Mouse (Mus musculus) ES-E14 (cell line): ENCODE data around the gene Pigu. TPM values are rescaled to one million over a fixed set of nuclear protein-coding genes. Genes with fewer than 3 reads are reported as not detected.

ENCODE experiments used
- DNase-seq: peaks from one replicate; pipeline ENCODE4 v3.0.0-alpha.2; 2013; ENCODE audit warnings: low read depth, low spot score
- H3K27ac ChIP-seq: 2 replicates; pipeline ENCODE4 v1.5.1; 2012; ENCODE audit warnings: low read depth, mild to moderate bottlenecking, low read length, moderate library complexity, mixed read lengths; ENCODE audit not compliant: poor library complexity, insufficient read depth, severe bottlenecking
- H3K36me3 ChIP-seq: 2 replicates; pipeline ENCODE4 v1.6.1; 2012; ENCODE audit warnings: mild to moderate bottlenecking, low read length, moderate library complexity, mixed read lengths; ENCODE audit not compliant: control insufficient read depth, poor library complexity, insufficient read depth, severe bottlenecking
- H3K4me1 ChIP-seq, 2 experiments: fragments of 150-350 bp in 1 of 2; sonication (generic) in 1 of 2; 2 replicates each; pipeline ENCODE4 v1.6.1; 2012; ENCODE audit warnings: low read length in 2 of 2, mild to moderate bottlenecking in 1 of 2, mixed read lengths in 1 of 2; ENCODE audit not compliant: control insufficient read depth in 2 of 2, insufficient read depth in 2 of 2, poor library complexity in 1 of 2
- H3K4me3 ChIP-seq, 2 experiments: fragments of 150-350 bp in 1 of 2; sonication (generic) in 1 of 2; 2 replicates each; pipeline ENCODE4 v1.5.1; 2012; ENCODE audit warnings: low read length in 2 of 2, low read depth in 1 of 2, mild to moderate bottlenecking in 1 of 2, mixed read lengths in 1 of 2; ENCODE audit not compliant: insufficient read depth in 1 of 2, poor library complexity in 1 of 2, severe bottlenecking in 1 of 2
- H3K9ac ChIP-seq: 2 replicates; pipeline ENCODE4 v1.6.1; 2012; ENCODE audit warnings: low read depth, mild to moderate bottlenecking, low read length, mixed read lengths; ENCODE audit not compliant: poor library complexity, insufficient read depth, severe bottlenecking
- H3K9me3 ChIP-seq: fragments of 150-350 bp; sonication (generic); 2 replicates; pipeline ENCODE4 v1.6.1; 2012; ENCODE audit warnings: low read depth, mild to moderate bottlenecking, low read length; ENCODE audit not compliant: control insufficient read depth, insufficient read depth
- CHD2 ChIP-seq: IDR thresholded peaks from 2 replicates; pipeline ENCODE4 v1.6.1; 2014; ENCODE audit warnings: mild to moderate bottlenecking, low read depth, low read length, inconsistent platforms
- HCFC1 ChIP-seq: IDR thresholded peaks from 2 replicates; pipeline ENCODE4 v1.6.1; 2012; ENCODE audit warnings: low read length, inconsistent platforms, borderline replicate concordance; ENCODE audit not compliant: insufficient read depth
- MAFK ChIP-seq: IDR thresholded peaks from 2 replicates; pipeline ENCODE4 v1.6.1; 2014; ENCODE audit warnings: mild to moderate bottlenecking, low read depth, low read length, inconsistent platforms; ENCODE audit not compliant: insufficient read depth
- ZC3H11A ChIP-seq: IDR thresholded peaks from 2 replicates; pipeline ENCODE4 v1.6.1; 2012; ENCODE audit warnings: low read depth, mild to moderate bottlenecking, inconsistent platforms, low read length, borderline replicate concordance
- ZNF384 ChIP-seq: IDR thresholded peaks from 2 replicates; pipeline ENCODE4 v1.6.1; 2012; ENCODE audit warnings: low read depth, low read length, inconsistent platforms
- in situ Hi-C, 2 experiments: fragments of 600-800 bp; cut with MboI; formaldehyde crosslinking; loops; one replicate each; pipeline ENCODE4 v1.15.1; 2025; ENCODE audit warnings: low sequenced_read_pairs in 2 of 2, inconsistent platforms in 1 of 2; ENCODE audit not compliant: unreplicated experiment in 2 of 2
- total RNA-seq: library from RNA; depleted of rRNA; stranded (reverse); fragments of 300-350 nt; gene quantifications from 2 replicates; pipeline ENCODE4 v1.2.3, GENCODE M21; 2012; rRNA removed

The Pigu gene
- total RNA-seq = 26.3 and 39.9 TPM in 2 replicates

DNA sequence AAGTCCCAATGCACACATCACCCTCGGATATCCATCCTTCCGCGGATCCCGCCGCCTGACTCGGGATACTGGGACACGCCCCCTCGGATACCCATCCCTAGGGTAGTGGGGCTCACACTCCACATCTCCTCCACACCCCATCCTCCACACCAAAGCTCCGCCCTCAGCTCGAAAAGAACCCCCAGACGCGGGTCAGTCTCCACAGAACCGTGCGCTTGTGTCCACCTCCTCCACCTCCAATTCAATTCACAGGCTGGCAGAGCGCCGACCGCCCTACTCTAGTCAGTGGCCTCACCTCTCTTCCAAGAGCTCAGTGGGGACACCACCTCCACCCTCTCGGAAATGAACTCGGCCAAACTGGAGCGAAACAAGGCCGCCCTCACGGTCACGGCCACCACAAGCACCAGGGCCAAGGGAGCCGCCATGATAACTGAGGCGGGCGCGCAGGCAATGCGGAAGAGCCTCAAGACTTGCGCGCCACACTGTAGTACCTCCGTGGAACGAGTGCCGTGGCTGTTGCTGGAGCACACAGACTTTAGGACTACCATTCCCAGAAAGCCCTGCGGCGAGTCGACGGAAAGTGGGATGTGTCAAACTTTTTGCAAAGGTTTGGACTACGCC lies at the start of gene Pigu:
TSS of gene Pigu (minus strand) at position 460 of the 621 bp plus-strand sequence.
- Histone ChIP-seq H3K27ac (no peak within 1 kb of the TSS), H3K9me3 (no peaks in the 10 kb centered on the region), H3K4me3 (peak within 1 kb of the TSS; percentile 80 to 97), H3K4me1 (no peaks in the 10 kb centered on the region), H3K9ac (peak within 1 kb of the TSS; percentile 85), H3K36me3 (no peaks in the 10 kb centered on the region)
- peak; percentile 96 for DNase-seq
- in situ Hi-C loops = no loop called here
- TF ChIP-seq CHD2 (no peak), HCFC1 (peak; percentile 99), ZNF384 (no peak)

DNA sequence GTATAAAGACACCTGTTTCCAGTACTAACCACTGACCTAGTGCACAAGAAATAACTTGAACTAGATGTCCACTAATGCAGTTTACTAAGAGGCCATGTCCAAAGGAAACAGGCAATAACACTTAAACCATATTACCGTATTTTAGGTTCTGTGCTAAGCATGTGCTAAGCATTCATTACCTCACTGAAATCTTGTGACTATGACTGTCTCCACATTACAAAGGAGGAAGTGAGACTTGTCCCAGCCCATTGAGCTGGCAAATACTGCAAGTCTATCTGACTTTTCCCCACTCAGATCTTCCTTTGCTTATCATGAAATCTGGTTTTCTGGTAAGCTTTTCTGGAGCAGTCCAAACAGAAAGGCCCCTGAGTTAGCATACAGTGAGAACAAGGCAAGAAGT lies 47.4 kb upstream of the Pigu start:
- TF ChIP-seq HCFC1 (no peak), MAFK (no peak), ZC3H11A (no peak), CHD2 (no peak), ZNF384 (no peak)
- H3K27ac ChIP-seq = no peak overlapping the region
- H3K9ac ChIP-seq = no peak overlapping the region
- no peaks in the 10 kb centered on the region for H3K4me1 ChIP-seq
- no peak overlapping the region for H3K4me3 ChIP-seq
- H3K36me3 ChIP-seq = peaks cover 15% of the 10 kb centered on the region
- in situ Hi-C loops = no loop called here
- no peak for DNase-seq
- H3K9me3 ChIP-seq = 0 out of 2 replicates have a peak, but pooled peaks cover 1% of the 10 kb centered on the region

DNA sequence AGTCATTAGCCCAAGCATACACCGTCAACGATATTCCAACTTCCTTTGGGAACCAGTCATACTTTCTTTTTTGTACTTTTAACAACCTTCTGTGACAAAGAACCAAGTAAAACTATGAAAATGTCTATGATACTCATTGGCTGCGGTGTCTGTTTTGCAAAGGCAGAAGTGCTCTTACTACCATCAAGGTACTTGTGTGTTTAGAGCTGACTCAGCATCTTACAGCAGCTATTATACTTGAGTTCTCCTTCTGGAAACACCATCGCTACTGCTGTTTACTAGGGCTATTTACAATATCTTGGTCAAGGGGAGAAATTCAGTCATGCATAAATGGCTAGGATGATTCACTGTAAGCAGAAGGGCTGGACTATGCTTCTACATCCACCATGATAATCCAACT lies 44.7 kb upstream of the Pigu start:
- Histone ChIP-seq H3K27ac (no peak overlapping the region), H3K4me1 (no peaks in the 10 kb centered on the region), H3K4me3 (no peak overlapping the region), H3K9ac (no peak overlapping the region), H3K9me3 (0 out of 2 replicates have a peak, but pooled peaks cover 1% of the 10 kb centered on the region), H3K36me3 (peaks cover 5% of the 10 kb centered on the region; the same call in 1 of the 2 replicates)
- in situ Hi-C loops = no loop called here
- TF ChIP-seq MAFK = peak; percentile 75
- no peak for TF ChIP-seq HCFC1
- DNase-seq = no peak

DNA sequence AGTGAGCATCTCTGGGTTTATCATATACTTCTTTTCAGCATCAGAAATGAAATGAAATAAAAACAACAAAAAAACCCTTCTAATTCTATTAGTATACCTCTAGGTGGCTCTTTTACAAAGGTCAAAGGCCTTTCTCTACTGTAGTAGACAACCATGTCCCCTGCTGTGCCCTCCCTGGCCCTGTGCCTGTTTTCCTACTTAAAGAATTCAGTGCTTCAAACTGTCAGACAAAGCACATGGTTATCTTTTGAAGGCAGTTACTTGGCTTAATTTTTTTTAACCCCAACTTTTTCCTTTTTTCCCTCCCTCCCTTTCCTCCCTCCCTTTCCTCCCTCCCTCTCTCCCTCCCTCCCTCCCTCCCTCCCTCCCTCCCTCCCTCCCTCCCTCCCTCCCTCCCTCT lies 43.0 kb upstream of the Pigu start:
- no peaks in the 10 kb centered on the region for H3K4me1 ChIP-seq
- in situ Hi-C loops = no loop called here
- TF ChIP-seq ZC3H11A = no peak
- TF ChIP-seq CHD2 = no peak
- TF ChIP-seq HCFC1 = no peak
- no peak for TF ChIP-seq MAFK
- 0 out of 2 replicates have a peak, but pooled peaks cover 1% of the 10 kb centered on the region for H3K9me3 ChIP-seq
- DNase-seq = no peak
- no peak overlapping the region for H3K9ac ChIP-seq
- H3K4me3 ChIP-seq = no peak overlapping the region
- no peak overlapping the region for H3K27ac ChIP-seq
- peaks cover 6% of the 10 kb centered on the region; the same call in 1 of the 2 replicates for H3K36me3 ChIP-seq

DNA sequence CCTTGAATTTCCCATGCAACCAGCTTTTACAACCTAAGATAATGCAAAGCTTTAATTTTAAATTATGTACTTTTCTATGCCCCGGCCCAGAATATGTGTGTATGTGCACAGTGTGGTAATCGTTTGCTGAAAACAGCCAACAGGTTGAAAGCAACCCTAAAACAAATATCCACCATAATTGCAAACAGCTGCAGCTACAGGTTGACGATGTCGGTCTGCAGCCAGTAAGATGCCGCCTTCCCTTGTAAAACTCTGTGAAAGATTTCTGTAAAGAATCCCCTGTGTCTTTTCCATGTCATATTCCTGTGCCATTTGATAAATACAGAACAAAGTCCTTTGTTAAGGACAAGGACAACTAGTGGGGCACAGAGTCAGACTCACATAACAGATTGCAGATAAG lies 37.4 kb upstream of the Pigu start:
- no peak for TF ChIP-seq CHD2
- TF ChIP-seq ZNF384 = no peak
- no peak for DNase-seq
- Histone ChIP-seq H3K27ac (no peak overlapping the region), H3K9me3 (no peaks in the 10 kb centered on the region), H3K9ac (no peak overlapping the region), H3K4me1 (no peaks in the 10 kb centered on the region), H3K36me3 (peaks cover 6% of the 10 kb centered on the region), H3K4me3 (no peak overlapping the region)
- in situ Hi-C loops = no loop called here
